Mouse (Mus musculus): ENCODE data around the gene Hoxa7. TPM values are rescaled to one million over a fixed set of nuclear protein-coding genes. Genes with fewer than 3 reads are reported as not detected.

Hoxa7 gene
- polyA plus RNA-seq, 1 experiment from 2014 or later = 12.1 TPM

MicroRNAs within 50 kb of the gene (microRNA counts, 519-probe panel; counts per million panel counts)
- microRNA mmu-miR-196b = 2,244 counts per million, percentile 38 among the panel's probes with 10 or more counts

Small RNA genes lying within 50 kb of the gene (microRNA-seq; reads per million reads assigned to microRNA genes)
- 595 reads per million, percentile 70 among the genes with 10 or more reads in this experiment for gene Mir196b

Other genes with a start within 250 kb of the Hoxa7 start
- gene Skap2, start 209.3 kb downstream of the Hoxa7 start, polyA plus RNA-seq (2015; fragmentation: Nextera tagmentation; extraction: Ambion mirVana) = 42.1 and 45.7 TPM in 2 replicates
- gene Hoxa1, start 63.5 kb downstream of the Hoxa7 start, polyA plus RNA-seq (2015; fragmentation: Nextera tagmentation; extraction: Ambion mirVana) = 1.3 and 2.2 TPM in 2 replicates
- gene Hoxa2, start 57.0 kb downstream of the Hoxa7 start, polyA plus RNA-seq (2015; fragmentation: Nextera tagmentation; extraction: Ambion mirVana) = 8.8 and 12.2 TPM in 2 replicates
- 2.6 and 3.1 TPM in 2 replicates for gene 5730596B20Rik, start 44.4 kb downstream of the Hoxa7 start, polyA plus RNA-seq (2015; fragmentation: Nextera tagmentation; extraction: Ambion mirVana)
- gene Hoxa4, start 30.1 kb downstream of the Hoxa7 start, polyA plus RNA-seq (2015; fragmentation: Nextera tagmentation; extraction: Ambion mirVana) = 4.4 and 5.3 TPM in 2 replicates
- gene Hoxa5, start 17.3 kb downstream of the Hoxa7 start, polyA plus RNA-seq (2015; fragmentation: Nextera tagmentation; extraction: Ambion mirVana) = 19.8 and 20.2 TPM in 2 replicates
- 1.7 and 1.9 TPM in 2 replicates for gene Hoxa6, start 13.1 kb downstream of the Hoxa7 start, polyA plus RNA-seq (2015; fragmentation: Nextera tagmentation; extraction: Ambion mirVana)
- 8.0 and 9.6 TPM in 2 replicates for gene Hoxa3, start 8.5 kb downstream of the Hoxa7 start, polyA plus RNA-seq (2015; fragmentation: Nextera tagmentation; extraction: Ambion mirVana)
- gene Gm28308, start 8.5 kb downstream of the Hoxa7 start, polyA plus RNA-seq (2015; fragmentation: Nextera tagmentation; extraction: Ambion mirVana) = not detected in 2 replicates
- 0.49 and 1.9 TPM in 2 replicates for gene Hoxa9, start 9.2 kb upstream of the Hoxa7 start, polyA plus RNA-seq (2015; fragmentation: Nextera tagmentation; extraction: Ambion mirVana)
- gene Hoxa10, start 19.0 kb upstream of the Hoxa7 start, polyA plus RNA-seq (2015; fragmentation: Nextera tagmentation; extraction: Ambion mirVana) = 1.3 and 2.7 TPM in 2 replicates
- 0.18 and 0.59 TPM in 2 replicates for gene Hoxa11, start 24.0 kb upstream of the Hoxa7 start, polyA plus RNA-seq (2015; fragmentation: Nextera tagmentation; extraction: Ambion mirVana)
- gene Hoxa13, start 39.0 kb upstream of the Hoxa7 start, polyA plus RNA-seq (2015; fragmentation: Nextera tagmentation; extraction: Ambion mirVana) = 0.15 TPM in 1 of 2 replicates, not detected in the other
- gene Evx1, start 91.6 kb upstream of the Hoxa7 start, polyA plus RNA-seq (2015; fragmentation: Nextera tagmentation; extraction: Ambion mirVana) = 0.05 TPM in 1 of 2 replicates, not detected in the other